Mouse (Mus musculus) fibroblast of lung, adult 2 months (primary cell): ENCODE data around the gene Zfp536.
"Not testable (repeated sequence)": the region's sequence is repeated elsewhere in the genome, so short reads cannot be mapped to it uniquely, and the experiment has no call there.

Source experiments
- DNase-seq: peaks from one replicate; pipeline ENCODE4 v3.0.0-alpha.2; 2011; ENCODE audit warnings: low read depth

Gene Zfp536

GRCm38 (mm10) chr7:37606472-37606871 is 167.0 kb downstream of the Zfp536 start:
- no peak for DNase-seq

- DNase-seq = not testable (repeated sequence)
These were observed 169.9 kb downstream of the Zfp536 start for GRCm38 (mm10) chr7:37603525-37603909.

- no peak for DNase-seq
These were observed 170.4 kb downstream of the Zfp536 start for GRCm38 (mm10) chr7:37602871-37603524.

GRCm38 (mm10) chr7:37600318-37600717 is 173.1 kb downstream of the Zfp536 start:
- no peak for DNase-seq

- no peak for DNase-seq
These were observed 179.0 kb downstream of the Zfp536 start for GRCm38 (mm10) chr7:37594211-37595030.

GRCm38 (mm10) chr7:37593566-37593965 is 179.9 kb downstream of the Zfp536 start:
- no peak for DNase-seq

GRCm38 (mm10) chr7:37586694-37587093 is 186.7 kb downstream of the Zfp536 start:
- no peak for DNase-seq

- DNase-seq = no peak
These were observed 192.2 kb downstream of the Zfp536 start for GRCm38 (mm10) chr7:37581262-37581661.

- no peak for DNase-seq
These were observed 192.9 kb downstream of the Zfp536 start for GRCm38 (mm10) chr7:37580554-37580953.

GRCm38 (mm10) chr7:37572021-37572420 is 201.4 kb downstream of the Zfp536 start:
- DNase-seq = no peak

GRCm38 (mm10) chr7:37568811-37569500 is 204.5 kb downstream of the Zfp536 start:
- no peak for DNase-seq

- DNase-seq = no peak
These were observed 205.4 kb downstream of the Zfp536 start for GRCm38 (mm10) chr7:37568041-37568440.

GRCm38 (mm10) chr7:37566019-37566418 is 207.4 kb downstream of the Zfp536 start:
- no peak for DNase-seq

- no peak for DNase-seq
These were observed 208.1 kb downstream of the Zfp536 start for GRCm38 (mm10) chr7:37565371-37565770.

GRCm38 (mm10) chr7:37564644-37565043 is 208.8 kb downstream of the Zfp536 start:
- no peak for DNase-seq

GRCm38 (mm10) chr7:37563831-37564400 is 209.5 kb downstream of the Zfp536 start:
- no peak for DNase-seq

GRCm38 (mm10) chr7:37563171-37563574 is 210.3 kb downstream of the Zfp536 start:
- DNase-seq = no peak

- no peak for DNase-seq
These were observed 210.9 kb downstream of the Zfp536 start for GRCm38 (mm10) chr7:37562505-37562904.

GRCm38 (mm10) chr7:37560581-37560980 is 212.9 kb downstream of the Zfp536 start:
- DNase-seq = no peak

- DNase-seq = no peak
These were observed 213.6 kb downstream of the Zfp536 start for GRCm38 (mm10) chr7:37559851-37560250.

- no peak for DNase-seq
These were observed 214.1 kb downstream of the Zfp536 start for GRCm38 (mm10) chr7:37559341-37559740.

GRCm38 (mm10) chr7:37556811-37557210 is 216.6 kb downstream of the Zfp536 start:
- DNase-seq = no peak
